Mouse (Mus musculus): Measurements from ENCODE around the gene Tcte1.

Tcte1 gene

DNA sequence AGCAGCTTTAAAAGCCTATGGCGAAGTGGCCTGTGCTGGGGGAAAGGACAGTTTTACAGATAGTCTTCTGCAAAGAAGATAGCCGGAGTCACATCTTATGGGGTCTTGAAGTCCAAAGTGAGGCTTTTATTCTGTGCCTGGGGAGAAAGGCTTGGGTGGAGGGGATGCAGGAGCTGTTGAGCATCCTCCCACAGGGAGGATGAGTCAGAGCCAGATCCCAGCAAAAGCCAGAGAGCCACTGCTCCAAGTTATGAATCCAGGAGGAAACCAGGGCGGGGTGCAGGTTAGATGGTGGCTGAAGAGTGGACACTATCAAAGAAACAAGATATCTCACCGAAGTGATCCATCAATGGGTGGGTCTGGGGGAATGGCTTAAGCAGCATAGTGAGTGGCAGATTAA lies 11.5 kb upstream of the Tcte1 start:
- DNase-seq (ENCODE audit: low spot score in 2 of 2), result no peak

DNA sequence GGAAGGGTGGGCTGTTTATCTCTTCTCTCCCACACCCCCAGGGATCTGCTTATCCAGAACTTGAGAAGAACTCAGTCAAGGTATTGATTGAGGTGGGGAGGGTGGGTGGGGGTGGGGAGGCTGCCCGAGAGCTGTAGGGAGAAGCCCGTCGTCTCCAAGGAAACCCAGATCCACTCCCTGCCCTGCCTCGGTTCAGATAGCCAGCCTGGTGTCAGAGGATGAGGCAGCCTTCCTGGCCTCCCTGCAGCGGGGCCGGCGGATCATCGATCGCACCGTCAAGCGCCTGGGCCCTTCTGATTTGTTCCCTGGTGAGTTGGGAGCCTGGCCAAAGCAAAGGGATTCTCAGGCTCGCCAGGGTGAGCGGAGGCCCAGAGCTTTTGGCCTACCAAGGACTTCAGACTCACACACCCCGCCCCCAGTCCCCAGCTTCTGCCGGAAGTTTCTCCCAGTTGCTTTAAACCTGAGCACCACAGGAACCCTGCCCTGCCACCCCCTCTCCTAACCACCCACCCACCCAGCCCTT lies 8.0 kb upstream of the Tcte1 start:
- no peak for DNase-seq (ENCODE audit: low spot score in 2 of 2)

DNA sequence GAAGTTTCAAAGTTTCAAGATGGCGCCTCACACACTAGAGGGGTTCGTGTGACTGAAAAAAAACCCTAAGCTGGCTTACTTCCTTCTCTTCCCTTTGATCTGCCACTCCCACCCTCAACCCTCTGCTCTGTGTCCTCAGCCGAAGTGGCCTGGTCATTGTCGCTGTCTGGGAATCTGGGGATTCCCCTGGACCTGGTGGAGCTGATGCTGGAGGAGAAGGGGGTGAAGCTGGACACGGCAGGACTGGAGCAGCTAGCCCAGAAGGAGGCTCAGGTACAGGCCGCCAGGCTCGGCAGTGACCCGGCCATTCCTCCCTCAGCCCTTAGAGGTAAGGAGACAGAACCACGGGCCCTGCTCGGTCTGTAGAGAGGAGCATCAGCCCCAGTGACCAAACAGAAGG lies 7.4 kb upstream of the Tcte1 start:
- DNase-seq (ENCODE audit: low spot score in 2 of 2), result no peak

DNA sequence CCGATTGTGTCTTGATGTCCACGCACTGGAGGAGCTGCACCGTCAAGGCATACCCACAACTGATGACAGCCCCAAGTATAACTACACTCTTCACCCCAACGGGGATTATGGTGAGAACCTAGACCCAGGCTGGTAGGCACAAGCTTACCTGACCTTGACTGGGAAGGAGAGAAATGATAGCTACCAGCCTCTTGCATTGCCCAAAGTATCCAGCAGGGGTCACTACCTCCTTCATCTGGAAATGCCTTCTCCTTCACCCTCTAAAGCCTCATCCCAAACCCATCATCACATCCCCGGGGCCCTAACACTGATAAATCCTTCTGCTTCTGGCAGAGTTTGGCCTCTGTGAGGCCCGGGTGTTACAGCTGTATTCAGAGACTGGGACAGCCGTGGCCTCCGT lies 6.7 kb upstream of the Tcte1 start:
- DNase-seq (ENCODE audit: low spot score in 2 of 2), result peak; percentile 48 to 75

DNA sequence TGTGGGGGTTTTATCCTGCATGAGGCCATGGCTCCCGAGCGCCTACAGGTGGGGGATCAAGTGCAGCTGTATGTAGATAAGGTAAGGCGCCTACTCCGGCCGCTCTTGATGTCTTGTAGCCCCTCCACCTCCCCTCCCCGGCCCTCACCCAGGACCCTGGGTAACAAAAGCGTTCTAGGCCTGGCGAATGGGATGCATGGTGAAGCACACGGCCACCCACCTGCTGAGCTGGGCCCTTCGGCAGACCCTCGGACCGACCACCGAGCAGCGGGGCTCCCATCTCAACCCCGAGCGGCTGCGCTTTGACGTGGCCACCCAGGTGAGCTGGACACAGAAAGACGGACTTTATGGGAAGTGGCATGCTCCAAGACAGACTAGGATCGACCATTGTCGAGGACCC lies 6.1 kb upstream of the Tcte1 start:
- DNase-seq (ENCODE audit: low spot score in 2 of 2), result no peak

DNA sequence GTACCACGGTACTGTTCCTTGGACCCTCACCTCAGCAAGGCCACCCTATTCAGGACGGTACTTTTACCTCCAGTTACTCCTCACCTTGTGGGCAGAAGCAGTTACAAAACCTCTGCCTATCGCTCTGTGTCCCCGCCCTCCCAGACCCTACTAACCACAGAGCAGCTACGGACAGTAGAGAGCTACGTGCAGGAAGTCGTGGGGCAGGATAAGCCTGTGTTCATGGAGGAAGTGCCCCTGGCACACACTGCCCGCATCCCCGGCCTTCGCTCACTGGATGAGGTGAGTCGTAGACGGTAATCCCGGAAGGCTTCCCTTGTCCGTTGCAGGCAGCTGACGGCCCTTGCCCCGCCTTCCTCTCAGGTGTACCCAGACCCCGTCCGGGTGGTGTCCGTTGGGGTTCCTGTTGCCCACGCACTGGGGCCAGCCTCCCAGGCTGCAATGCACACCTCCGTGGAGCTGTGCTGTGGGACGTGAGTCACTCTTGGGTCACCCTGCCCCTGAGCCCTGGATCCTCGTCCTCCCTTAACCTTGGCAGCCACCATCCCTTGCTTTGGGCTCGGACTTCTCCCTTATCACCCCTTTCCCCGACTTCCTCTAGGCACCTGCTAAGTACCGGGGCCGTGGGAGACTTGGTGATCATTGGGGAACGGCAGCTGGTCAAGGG lies 5.6 kb upstream of the Tcte1 start:
- no peak for DNase-seq (ENCODE audit: low spot score in 2 of 2)

DNA sequence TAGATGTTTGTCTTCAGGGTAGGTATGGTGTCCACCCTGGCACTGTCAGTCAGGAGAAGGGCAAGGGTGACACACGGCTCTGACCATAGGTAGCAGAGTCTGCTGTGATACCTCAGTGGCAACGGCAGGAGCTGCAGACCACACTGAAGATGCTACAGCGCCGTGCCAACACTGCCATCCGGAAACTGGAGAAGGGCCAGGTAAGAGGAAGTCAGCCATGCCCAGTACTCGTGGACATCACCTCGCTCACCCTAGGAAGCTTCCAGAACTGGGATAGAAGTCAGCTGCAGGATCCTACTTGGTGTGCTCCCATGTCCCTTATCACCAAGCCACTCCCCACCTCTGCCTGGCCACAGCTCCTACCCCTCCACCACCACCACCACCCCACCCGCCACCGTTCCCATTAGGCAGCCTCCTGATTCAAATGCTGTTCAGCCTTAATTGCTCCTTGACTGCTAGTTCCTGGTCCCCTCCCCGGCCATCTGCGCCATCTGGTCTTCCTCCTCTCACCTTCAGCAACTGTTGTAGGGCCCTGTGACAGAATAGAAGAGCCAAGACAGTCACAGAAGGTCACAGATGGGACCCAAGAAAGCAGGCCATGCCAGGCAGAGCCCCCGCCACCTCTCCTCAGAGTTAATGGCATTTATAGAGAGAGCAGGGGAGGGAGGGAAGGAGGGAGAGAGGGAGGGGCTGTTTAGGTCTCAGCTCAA lies 4.3 kb upstream of the Tcte1 start:
- DNase-seq (ENCODE audit: low spot score in 2 of 2), result no peak

DNA sequence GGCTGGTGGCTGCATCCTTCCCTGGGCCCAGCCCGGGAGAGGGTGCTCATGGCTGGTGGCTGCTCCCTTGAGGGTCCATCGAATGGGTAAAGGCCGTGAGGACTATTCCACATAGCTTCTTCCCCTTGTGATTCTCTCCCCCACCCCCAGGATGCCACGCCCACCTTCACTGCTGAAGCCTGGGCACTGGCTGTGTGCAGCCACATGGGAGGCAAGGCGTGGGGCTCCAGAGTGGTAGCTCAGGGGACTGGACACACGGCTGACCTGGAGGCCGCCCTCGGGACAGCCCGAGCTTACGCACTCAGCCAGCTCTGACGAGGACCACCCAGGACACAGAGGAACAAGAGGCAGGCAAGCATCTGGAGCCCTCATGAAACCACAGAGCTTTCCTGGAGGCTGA lies 3.1 kb upstream of the Tcte1 start:
- DNase-seq (ENCODE audit: low spot score in 2 of 2), result no peak

DNA sequence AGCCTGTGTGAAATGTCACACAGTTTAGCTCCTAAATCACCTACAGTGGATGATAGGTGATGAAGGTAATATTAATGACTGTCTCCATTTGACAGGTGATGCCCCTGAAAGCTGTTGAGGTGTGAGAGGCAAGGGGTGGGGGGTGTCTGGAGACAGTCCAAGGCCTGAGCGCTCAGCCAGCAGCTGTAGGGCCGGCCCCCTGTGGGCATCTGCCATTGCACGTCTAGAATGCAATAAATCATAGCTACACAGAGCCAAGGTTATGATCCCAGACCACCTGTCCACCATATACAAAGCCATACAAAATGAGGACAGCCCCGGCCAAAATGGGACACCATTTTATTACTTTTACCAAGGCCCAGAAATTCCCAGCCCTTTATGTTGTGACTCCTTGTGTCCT lies 1.7 kb downstream of the Tcte1 start:
- no peak for DNase-seq (ENCODE audit: low spot score in 2 of 2)

DNA sequence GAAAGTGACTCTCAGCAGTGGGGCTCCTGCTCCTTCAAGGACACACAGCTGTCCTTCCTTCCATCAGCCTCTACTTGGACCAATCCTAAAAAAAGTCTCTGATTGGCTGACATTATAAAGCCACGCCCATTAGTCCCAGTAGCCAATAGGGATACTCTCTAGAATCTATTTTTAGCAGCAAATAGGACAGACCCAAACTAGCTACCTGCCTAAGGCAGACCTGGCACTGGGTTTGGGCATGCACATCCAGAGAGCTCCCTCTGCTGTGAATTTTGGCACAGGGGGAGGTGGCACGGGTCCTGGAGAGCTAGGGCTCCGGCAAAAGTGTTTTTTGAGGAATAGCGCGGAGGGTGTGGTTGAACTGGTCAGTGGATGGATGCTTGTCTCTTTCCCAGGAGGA lies 3.3 kb downstream of the Tcte1 start:
- no peak for DNase-seq (ENCODE audit: low spot score in 2 of 2)

DNA sequence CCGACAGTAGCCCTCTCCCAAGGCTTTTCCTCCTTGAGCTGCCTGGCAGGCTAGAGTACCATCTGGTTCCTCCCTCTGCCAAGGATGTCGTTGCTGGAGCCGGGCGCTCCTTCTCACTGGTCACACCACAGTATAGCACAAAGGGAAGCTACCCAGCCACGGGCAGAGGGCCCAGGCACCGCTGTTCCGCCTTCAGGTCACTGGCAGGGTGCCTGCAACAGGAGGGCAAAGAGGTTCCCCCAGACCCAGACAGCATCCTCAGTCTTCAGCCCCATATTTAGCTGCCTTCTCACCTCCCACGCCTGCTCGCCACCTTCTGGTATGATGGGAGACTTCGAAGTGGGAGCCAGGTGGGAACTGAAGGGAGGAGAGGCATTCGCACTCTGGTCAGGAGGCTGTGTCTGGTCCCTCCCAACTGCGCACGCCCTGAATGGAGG lies 7.1 kb downstream of the Tcte1 start:
- DNase-seq (ENCODE audit: low spot score in 2 of 2), result no peak

DNA sequence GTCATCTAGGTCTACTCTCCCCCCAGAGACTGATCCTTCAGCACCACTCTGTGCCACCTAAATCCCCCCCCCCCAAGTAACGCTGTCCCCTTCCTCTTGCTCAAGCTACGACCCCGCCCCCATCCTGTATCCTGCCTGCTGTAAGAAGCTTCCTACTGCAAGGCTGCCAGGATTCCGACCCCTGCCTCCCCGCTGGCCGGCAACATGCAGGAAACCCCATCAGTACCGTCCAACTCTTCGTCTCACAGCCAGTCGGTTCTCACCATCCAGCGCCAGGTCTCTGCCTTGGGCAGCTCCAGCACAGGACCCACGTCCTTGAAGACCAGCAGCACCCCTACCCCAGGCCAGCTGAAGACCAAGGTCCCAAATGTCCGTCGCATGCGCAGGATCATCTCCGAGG lies 9.7 kb downstream of the Tcte1 start:
- no peak for DNase-seq (ENCODE audit: low spot score in 2 of 2)

DNA sequence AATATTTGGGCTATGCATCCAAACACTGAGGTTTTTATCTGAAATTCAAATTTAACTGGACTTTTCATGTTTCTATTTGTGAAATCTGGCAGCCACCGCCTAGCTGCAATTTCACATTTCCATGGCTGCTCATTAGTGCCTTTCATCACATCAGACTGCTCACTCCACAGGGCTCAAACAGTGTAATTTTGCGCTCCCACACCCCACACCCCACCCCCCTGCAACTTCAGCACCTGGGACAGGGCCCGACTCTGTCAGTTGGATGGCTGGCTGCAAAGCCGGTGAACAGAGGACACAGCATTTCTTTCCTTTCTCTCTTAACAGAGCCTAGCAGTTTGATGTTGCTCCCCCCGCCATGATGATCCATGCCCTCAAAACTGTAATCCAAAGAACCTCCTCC lies 13.0 kb downstream of the Tcte1 start:
- no peak for DNase-seq (ENCODE audit: low spot score in 2 of 2)

DNA sequence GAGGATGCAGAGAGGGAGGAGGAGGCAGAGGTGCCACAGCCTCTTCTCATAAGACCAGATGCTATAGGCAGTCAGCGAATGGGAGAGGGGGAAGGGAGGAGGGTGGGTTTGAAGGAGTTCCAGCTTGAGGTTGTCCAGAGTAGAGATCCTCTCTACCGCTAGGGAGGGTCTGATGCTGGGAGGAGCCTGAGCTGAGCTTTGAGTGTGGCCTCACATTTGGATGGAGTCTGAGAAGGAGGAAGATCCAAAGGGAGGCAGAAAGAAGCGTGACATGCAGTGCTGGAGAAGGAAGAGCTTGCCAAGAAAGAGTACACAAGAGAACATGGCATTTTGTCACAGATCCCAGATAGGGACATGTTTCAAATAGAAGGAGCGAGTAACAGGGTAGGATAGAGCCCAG lies 15.2 kb downstream of the Tcte1 start:
- no peak for DNase-seq (ENCODE audit: low spot score in 2 of 2)

DNA sequence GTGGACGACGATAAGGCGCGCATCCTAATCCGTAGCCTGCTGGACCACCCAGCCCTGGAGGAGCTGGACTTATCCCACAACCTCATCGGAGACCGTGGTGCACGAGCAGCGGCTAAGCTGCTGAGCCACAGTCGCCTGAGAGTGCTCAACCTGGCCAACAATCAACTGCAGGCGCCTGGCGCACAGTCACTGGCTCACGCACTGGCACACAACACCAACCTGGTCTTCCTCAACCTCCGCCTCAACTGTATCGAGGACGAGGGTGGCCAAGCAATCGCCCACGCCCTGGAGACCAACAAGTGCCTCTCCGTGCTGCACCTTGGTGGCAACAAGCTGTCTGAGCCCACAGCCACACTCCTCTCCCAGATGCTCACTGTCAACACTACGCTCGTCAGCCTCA lies 16.4 kb downstream of the Tcte1 start:
- DNase-seq (ENCODE audit: low spot score in 2 of 2), result no peak

DNA sequence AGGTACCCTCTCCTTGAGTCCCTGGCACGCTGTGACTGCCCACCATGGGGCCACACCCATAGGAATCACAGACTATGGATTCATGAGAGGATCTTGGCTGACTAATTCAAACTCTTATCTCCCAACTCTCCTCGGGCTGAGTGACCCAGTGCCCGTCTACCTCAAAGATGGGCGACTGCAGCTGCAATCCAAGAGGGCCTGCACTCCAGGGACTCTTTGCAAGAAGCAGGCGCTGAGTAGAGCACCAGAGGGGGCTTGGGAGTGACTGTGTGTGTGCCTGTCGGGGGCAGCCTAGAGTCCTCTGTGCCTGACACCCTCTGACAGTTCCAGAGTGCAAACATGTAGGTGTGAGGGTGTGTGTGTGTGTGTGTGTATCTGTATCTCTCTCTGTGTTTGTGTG lies 18.9 kb downstream of the Tcte1 start:
- DNase-seq (ENCODE audit: low spot score in 2 of 2), result no peak

DNA sequence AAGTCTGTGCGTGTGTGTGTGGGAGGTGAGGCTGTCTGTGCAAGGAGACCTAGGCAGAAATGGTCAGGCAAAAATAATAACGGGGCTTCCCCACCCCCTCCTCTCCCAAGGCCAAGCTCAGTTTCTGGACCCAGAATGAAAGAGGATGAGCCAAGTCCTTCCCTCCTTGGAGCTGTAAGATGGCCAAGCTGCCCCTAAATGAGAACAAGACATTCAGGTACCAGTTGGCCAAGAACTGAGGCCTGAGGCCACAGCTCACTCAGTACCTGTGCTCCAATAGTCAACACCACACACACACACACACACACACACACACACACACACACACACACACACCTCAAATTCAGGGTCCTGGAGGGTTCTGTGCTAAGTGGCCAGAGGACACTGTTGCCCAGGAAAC lies 19.5 kb downstream of the Tcte1 start:
- no peak for DNase-seq (ENCODE audit: low spot score in 2 of 2)

DNA sequence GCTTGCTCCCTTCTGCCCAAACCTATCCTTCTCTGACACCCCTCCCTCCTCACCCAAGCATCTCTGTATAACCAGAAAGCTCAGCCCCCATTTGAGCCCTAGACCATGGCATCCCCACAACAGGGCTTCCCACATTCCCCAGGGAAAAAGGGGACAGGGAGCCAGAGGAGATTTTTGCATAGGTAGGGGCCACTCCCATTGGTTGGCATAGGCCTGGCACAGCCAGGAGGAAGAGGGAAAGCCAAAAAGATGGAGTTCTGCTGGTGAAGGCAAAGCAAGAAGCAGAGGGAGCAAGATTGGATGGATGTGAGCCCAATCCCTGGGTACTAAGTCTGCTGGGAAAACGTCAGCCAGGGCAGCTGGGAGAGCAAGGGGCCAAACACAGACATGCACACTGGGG lies 19.9 kb downstream of the Tcte1 start:
- DNase-seq (ENCODE audit: low spot score in 2 of 2), result no peak

DNA sequence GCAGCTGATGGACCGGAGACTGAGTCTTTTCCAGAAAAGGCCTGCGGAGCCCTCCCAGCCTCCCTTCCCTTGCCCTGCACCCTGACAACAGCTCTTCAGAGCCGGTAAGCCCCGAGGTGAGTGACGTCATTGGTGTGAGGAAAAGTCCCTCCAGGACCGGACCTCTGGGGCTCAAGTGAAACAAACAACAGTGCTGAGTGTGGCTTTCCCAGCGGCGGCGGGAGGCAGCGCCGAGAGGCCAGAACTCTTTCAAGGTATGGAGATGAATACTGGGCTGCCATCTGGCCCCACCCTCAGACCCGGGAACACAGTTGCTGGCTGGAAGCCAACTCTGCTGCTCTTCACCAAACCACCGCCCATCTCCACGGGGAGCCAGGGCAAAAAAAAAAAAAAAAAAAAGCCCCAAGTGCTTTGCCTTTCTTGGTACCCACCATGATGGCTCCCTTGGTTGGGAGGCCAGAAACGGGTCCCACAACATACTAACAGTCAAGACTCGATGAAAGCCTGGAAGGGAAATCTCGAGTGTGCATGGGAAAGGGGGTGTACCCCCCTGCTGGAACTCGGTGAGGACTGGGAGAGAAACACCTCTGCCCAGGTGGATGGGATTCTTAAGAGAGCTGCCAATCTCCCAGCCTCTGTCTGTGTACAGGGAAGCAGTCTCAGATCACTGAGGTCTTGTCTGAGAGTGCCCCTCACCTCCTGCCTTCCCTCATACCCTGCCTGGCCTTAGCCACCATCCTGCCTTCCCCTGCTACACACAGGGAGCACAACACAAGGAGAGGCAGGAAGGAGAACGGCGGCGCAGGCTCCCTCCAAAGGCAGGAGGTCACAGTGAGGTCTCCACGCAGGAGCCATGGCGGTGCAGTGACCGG lies 21.0 kb downstream of the Tcte1 start:
- no peak for DNase-seq (ENCODE audit: low spot score in 2 of 2)

DNA sequence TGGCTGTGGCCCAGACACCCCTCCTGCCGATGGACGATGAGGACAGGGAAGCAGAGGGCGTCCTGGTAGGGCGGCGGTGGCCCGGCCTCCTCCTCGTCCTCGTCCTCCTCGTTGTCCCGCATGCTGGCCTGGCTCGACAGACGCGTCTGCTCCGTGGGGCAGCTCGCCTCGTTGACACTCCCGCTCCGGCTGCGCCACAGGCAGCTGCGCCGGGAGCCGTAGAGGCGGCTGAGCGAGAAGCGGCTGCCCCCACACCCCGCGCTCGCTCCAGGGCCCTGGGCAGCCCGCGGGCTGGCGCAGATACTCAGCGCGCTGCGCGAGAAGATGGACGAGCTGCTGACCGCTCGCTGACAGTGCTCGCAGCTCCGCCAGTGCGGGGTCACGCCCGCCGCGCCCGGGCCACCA lies 21.6 kb downstream of the Tcte1 start:
- DNase-seq (ENCODE audit: low spot score in 2 of 2), result no peak

DNA sequence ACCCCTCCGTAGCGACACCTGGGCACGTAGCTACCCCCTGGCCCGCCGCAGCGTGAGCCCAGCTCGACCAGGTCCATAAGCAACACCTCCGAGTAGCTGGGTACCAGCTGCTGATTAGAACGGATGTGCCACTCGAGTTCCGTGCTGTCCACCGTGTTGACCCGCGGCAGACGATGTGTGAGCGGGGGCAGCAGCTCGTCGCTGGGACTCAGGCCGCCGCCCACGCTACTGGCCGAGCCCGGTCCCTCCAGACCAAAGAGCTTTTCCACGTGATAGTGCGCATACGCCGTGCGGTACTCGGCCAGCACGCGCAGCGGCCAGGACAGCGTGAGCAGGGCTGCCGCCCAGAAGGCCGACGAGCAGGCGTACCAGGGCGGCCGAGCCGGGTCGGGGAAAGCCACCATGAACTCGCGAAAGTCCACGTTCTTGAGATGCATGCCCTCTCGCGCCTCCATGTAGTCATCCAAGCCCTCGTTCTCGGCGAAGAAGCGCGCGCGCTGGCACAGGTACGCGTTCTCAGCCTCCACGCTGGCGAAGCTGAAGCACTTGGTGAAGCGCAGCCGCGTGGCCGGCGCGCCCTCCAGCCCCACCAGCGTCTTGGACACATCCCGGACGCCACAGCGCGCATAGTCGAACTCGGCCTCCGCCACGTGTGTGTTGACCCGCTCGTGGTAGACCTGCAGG lies 22.2 kb downstream of the Tcte1 start:
- DNase-seq (ENCODE audit: low spot score in 2 of 2), result no peak

DNA sequence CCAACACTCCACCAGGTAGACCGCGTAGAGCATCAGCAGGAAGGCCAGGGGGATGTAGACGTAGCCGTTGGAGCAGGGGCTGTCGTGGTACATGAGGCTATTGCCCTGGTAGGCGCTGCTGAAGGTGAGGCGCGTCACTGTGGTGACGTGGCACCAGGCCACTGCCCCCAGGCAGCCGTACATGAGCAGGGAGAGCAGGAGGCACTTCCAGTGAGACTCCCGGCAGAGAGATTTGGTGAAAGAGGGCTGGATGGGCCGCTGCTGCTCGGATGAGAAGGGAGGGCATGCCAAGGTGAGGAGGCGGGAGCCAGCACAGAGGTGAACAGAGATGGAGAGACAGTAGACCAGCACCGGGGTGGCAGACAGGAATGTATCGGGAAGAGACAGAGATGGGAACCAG lies 23.7 kb downstream of the Tcte1 start:
- DNase-seq (ENCODE audit: low spot score in 2 of 2), result no peak
